Mouse (Mus musculus): ENCODE data around the gene Efhc1. TPM values are rescaled to one million over a fixed set of nuclear protein-coding genes. Genes with fewer than 3 reads are reported as not detected.

The Efhc1 gene
- total RNA-seq, 2 experiments from 2014 or later: 0.41 to 0.51 TPM

DNA sequence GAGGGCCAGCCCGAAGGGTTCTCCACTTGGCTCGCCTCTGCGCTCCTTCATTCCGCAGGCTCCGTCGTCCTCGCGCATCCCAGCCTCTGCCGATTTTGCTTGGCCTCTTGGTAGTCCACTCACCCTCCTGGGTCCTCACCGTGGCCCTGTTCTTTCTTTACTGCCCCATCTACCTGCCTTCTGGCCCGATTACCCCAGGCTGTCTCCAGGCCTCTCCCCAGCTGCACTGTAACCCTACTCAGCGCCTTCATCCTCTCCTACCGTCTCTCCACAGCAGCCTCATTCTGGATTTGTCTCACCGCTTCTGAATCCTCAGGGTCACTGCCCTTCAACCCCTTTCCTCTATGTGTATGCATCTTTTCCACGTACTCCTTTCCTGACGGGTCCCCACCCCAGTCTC lies 373 bp downstream of the Efhc1 start:
- no peak for DNase-seq

DNA sequence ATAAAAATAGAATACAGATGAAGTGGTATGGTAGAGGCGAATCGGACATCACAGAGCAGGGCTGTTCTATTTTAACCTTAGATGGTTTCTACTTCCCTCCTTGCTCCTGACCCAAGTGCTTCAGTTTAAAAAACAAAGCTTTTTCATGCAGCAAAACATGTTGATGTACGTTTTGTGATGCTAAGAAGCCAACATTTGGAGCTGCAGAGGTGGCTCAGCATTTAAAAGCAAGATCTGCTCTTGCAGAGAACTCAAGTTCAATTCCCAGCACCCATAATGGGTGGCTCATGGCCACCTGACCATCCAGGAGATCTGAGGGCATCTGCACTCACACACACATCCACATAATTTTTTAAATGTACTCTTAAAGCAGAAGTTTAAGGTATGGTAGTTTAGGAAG lies 3.5 kb downstream of the Efhc1 start:
- no peak for DNase-seq

DNA sequence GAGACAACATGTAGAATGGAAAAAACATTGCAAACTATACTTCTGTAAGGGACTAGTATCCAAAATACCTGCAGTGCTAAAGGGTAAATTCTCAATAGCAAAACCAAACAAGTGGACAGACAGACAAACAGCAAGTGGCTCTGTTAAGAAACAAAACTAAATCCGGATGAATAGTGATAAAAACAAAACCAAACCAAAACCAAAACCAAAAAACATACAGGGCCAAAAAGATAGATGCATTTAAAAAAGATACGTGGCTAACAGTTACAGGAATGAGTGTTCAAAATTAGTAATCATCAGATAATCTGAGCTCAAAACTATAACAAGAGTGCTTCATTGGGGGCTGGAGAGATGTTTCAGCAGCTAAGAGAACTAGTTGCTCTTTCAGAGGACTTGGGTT lies 18.2 kb downstream of the Efhc1 start:
- DNase-seq: no peak

DNA sequence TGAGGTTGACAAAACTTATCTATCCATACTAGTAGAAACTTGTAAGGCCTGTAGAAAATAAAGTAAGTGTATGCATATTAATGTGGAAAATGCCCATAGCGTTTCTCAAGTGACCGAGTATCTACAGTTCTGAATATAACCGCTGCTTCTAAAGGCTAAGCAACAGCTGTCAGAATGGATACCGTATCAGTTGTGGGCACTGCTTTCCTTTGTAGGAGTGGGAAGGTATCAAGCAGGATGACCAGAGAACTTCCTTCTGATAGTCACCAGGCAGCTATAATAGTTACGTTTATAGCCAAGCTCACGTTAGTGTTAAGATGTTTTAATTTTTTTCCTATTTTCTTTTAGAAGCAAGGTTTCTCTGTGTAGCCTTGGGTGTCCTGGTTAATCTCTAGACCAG lies 22.0 kb downstream of the Efhc1 start:
- DNase-seq: no peak

DNA sequence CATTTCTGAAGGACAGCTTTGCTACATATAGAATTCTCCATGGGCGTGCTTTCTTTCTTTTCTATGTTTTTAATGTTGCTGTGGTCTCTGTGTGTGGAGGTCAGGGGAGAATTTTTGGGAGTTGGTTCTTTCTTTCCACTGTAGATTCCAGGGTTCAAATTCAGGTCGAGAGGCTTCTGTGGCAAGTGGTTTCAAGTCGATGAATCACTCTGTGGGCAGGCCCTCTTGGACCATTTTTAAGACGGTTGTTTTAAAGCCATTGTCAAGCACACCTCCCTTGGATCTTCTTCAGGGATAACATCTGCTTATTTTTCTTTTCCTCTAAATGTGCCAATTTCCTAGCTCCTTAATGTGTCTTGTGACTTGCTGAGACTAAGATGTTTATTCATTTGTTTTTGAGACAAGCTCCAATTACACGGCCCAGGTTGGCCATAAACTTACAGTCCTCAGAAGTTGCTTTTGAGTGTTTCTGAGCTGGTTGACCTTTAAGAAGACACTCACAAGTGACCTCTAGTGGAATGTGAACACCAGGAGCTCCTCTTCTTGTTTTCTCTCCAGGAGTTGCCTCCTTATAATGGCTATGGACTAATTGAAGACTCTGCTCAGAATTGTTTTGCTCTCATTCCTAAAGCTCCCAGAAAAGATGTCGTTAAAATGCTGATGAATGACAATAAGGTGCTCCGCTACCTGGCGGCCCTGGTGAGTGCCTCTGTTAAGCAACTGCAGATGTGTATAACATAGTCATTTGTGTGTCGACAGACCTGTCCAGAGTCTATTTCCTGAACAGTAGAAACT lies 23.1 kb downstream of the Efhc1 start:
- no peak for DNase-seq

DNA sequence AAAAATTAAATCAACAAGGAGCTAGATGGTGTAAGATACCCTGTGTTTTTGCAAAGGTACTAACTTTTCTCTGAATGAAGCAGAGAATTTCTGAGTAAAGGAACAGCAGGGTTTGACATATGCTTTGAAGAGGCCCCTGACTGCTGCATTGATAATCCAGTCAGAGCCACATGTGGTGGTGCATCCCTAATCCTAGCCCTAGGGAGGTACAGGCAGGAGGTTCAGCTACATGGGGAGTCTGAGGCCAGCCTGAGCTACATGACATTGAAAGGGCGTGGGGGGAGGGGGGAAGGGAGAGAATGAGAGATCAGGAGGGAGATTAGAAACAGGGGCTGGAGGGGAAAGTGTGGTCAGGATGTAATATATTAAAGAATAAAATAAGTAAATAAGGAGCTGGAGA lies 29.1 kb downstream of the Efhc1 start:
- DNase-seq: no peak

DNA sequence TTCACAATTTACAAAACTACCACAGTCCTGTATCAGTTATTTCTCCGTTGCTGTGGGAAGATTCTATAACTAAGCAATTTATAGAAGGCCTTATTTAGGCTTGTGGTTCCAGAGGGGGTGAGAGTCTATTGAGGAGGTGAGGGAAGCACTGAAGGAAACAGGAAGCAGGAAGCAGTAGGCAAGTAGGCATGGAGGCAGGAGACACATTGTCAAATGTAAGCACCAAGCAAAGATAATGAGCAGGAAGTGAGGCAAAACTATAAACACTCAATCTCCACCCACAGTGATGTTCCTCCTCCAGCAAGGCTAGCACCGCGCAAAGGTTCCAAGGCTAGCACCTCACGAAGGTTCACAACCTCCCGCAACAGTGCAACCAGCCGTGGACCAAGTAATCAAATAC lies 30.3 kb downstream of the Efhc1 start:
- no peak for DNase-seq

DNA sequence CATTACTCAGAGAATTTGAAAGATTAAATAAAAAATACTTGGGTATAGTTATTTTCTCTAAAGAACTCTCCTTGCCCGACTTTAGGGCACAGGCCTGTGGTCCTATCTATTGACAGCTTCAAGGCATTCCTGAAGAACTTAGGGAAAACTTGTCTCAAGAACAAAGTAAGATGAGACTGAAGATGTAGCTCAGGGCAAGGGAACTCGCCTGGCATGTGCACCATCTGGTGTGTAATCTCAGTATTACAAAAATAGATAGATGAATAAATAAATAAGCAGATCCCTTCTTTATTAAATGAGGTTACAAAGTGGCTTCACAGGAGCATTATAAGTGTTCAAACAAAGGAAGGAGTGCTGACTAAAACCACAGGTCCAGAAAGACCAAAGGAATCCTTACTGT lies 32.7 kb downstream of the Efhc1 start:
- no peak for DNase-seq

DNA sequence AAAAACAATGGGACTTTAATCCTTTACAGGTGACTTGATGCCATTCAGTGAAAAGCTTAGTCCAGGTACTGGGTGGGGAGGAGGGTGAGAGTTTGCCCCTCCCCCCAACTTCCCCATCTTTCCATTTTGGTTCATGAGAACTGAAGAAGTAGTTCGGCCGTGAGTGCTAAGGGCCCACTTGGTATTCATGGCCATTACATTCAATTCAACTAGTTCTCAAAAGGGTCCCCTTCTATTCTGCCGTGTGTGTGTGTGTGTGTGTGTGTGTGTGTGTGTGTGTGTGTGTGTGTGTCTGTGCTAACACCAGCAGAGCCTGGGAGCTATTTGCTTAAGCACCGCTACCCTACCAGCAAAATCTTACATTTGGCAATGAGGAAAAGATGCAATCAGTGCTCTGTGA lies 33.2 kb downstream of the Efhc1 start:
- no peak for DNase-seq

DNA sequence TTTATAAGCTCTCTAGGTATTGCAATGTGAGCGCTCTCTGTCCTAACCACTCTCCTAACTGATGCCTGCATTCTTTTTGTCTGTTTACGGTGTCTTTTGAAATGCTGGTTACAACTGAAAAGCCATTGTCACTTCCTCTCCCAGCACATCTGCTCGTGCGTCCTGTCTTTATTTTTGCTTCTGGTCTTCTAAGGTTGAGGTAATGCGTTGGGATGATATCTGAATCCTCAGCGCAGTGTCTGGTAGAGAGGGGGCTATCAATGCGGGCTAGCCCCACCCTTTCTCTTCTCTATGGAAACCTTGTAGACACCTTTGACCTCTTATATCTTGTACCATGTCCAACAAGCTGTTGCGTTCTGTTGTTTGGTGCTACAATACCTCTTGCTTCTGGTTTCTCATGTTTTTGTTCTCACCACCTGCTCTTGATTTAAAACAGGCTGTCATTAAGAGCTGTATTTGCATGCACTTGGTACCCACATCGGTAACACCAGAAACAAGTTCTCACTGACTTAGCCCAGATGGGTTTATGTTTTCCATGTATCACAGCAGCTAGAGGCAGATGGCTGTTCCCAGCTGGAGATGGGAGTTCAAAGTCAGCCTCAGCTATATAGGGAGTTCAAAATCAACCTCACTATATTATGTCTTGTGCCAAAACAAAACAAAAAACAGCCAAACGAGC lies 35.1 kb downstream of the Efhc1 start:
- DNase-seq: no peak

DNA sequence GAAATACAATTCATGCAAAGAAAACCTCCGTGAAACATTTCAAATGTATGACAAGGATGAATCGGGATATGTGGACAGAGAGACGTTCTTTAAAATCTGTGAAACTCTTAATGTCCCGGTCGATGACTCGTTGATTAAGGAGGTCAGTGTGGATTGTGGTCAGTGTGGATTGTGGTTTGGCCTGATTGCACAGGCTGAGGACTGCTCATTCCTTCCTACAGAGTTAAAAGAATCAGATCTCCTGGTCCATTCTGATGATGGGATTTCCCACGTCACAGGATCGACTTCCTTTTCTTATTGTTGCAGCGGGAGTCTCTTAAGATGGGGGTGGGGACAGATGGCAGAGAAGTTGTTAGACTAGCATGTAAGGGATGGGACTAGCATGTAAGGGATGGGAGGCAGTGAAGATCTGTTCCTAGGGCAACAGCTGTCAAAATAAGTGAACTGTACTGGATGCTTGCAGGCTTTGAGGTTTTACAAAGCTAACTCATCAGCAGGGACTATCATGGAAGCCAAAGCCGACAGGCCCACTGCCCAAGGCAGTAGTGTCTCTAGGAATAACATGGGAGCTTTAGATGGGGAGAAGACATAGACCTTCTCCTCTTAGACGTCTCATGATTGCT lies 38.1 kb downstream of the Efhc1 start:
- no peak for DNase-seq

DNA sequence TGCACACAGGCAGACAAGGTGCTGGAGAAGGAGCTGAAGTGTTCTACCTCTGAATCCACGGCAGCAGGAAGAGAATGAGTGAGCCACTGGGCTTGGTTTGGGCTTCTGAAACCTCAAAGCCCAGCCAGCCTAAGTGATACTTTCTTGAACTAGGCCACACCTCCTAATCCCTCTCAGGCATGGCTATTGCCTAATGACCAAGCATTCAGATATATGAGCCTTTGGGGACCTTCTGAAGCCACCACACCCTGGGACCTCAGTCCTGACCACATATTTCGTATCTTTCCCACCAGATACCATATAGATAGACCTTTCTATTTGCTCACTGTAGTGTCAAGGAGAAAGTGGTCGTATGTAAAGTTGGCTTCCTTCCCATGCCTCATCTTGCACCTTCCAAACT lies 42.3 kb downstream of the Efhc1 start:
- DNase-seq: no peak

DNA sequence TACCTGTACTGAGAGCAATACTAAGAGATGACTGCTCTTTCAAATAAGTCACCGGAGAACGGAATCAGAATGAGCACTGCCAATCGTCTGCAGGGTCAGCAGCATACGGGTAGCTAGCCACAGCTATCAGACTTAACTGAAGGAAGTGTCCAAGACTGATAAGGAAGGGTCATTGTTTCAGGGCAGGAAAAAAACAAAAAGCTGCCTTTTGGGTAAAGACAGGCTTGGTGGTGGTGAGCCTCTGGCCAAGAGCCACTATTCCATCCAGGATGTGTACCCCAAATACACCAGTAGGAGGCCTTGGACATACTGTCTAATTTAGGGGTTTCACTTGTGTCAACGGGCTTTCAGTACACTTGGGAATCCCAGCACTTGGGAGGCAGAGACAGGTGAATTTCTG lies 42.9 kb downstream of the Efhc1 start:
- DNase-seq: no peak

DNA sequence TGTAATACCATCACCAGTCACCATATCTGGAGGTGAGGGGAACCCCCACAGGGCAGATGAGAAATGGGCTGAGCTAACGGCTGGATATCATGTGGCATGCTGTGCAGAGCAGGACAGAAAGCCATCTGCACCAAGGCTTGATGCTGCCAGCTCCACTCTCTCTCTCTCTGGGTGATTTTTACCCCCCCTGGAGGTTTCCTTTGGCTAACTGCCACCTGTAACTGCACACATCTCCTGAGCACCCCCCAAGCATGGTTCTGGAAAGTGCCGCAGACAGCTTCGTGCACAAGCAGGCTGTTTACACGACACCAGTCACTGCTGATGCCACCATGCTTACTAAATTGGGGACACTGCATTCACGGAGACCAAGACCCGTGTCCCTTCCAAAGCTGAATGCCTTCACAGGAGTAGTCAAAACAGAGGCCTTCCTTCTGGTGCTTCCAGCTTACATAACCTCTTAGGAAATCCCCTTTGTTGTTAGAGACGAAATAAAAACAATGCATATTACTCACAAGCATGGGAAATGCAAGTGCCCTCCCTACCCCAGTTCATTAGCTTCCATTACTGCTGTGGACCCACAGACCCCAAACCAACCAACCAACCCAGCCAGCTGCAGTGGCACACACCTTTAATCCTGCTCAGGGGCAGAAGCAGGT lies 44.0 kb downstream of the Efhc1 start:
- no peak for DNase-seq

DNA sequence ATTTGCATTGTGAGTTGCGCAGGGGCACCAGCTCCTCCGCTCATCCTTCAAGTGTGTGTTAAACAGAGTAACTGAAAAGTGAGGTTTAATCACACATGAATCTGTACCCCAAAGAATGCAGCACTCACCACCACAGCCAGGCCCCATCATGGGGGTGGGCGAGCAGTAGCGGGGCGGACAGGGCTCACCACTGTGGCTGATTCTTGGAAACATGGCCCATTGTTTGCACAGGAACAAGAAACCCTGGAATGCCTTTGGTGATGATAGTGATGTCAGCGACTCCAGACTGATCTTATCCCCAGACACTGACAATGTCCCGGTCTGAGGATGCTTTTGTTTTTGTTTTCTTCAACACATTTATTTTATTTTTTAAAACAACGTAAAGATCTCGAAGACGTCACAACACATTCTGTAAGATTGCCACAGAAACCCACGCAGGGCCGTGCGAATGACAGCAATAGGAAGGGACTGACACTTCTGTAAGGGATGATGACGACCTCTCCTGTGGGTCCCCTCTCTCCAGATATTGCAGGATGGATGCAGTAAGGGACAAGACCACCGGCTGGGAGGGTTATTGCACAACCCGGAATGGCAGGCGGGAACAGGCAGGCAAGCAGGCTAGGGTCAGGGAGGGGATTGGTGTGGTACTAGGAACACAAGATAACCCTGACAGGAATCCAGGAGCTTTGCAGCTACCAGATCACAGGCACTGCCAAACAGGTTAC lies 45.3 kb downstream of the Efhc1 start:
- DNase-seq: no peak

DNA sequence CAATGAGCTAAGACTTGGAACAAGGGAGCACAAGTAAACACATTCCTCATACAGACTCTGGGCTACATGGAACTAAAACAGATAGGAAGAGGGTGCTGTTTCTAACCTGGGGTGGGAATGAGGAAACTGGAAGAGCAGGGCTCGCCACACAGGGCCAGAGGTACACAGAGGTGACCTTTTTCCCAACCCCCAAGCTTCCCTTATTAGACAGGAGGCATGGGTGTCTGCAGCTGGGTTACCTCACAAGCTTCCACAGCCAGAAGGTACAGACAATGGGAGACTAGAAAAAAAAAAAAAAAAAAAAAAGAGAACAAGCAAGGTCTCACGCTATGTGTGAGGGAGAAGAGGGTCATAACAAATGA lies 45.9 kb downstream of the Efhc1 start:
- DNase-seq: no peak

DNA sequence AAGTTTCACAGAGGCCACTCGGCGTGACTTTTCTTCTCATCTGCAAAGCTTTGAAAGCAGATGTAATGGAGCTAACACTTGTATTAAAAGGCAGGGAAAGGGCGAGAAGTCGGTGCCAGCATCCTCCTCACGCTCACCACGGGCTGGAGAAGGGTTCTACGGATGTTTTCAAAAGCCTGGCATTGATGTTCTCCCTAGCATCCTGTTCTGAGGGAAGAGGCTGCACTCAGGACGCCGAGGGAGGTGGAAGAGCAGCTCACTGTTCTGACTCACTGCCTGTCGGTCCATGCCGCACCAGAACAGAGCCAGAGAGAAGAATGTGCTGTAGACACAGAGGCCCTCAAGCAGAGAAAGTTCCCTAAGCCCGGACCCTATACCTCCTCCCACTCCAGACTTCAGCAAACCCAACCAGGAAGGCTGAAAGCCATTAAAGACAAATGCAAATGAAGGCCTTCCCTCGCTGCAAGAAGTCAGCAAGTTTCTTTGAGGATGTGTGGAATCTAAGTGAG lies 46.5 kb downstream of the Efhc1 start:
- no peak for DNase-seq

DNA sequence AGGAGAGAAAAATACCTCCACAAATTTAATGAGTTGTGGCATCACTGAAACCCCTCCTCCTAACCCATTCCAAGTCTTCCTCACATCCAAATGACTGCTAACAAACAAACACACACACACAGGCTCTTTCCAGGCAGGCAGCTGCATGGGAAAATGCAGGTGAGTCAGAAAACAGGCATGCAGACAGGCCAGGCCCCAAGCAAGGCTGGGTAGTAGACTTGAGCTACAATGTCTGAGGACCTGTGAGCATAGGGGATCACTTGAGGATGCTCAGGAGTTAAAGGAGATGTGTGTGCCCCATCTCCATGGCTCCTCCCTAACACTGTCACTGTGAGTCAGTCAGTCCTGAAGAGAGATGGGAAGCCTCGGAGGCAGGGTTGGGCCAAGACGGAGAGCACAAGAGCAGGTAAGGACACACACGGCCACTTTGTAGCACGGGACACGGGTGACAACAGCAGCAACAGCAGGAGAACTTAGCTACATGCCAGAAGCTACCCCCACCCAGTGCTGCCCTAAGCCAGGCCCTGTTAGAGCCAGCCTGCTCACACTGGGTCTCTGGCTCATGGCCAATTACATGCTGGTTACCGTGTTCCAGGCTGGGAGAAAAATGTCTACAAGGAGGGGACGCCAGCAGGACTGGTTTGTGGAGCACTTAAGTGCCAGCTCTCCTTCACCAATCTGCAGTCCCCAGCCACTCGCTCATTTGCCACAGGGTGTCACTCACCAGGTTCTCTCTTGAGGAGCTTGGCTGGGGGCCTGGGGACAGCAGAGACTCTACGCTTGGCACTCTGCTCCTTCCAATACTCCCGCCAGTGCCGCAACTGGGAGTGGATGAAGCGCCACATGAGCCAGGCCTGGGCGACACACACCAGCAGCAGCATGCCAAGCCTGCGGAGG lies 51.1 kb downstream of the Efhc1 start:
- DNase-seq: peak; percentile 74

DNA sequence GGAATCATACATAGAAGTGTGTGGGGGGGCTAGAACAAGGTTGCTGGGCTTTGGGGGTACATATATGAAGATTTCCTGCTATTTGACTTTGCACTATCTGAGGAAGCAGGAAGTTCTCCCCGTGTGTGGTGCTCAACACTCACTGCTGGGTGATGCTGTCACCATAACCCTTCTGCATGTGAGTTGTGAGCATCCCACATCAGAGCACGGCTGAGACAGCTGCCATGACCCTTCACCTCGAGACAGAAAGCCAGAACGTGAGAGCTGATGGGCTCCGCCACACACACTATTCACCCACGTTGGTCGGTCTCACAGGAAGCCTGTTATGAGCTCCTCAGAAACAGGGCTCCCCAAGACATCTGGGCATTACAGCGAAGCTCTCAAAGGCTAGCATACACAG lies 53.2 kb downstream of the Efhc1 start:
- no peak for DNase-seq

DNA sequence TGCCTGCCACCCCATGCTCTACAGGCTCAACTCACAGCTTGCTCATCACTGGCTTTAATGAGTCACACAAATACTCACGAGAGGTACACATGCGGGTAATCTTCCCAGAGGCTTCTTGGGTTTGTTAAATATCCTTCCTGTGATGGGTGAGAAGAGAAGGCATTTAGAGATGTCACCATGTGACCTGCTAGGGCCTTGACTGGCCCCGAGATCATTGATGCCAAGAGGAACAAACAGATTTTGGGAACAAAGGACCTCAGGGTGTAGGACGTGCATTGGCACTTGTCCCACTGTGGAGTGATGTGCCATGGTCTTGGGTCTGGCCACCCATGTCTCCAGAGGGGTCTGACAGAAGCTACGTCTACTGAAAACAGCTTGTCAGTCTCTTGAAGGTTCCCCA lies 55.3 kb downstream of the Efhc1 start:
- no peak for DNase-seq
